8 mouse cellular contexts compared by ENCODE assay signal in genomic region chr6:72957676-72958641, GRCm38 (mm10). TPM values are rescaled to one million over a fixed set of nuclear protein-coding genes. Genes with fewer than 3 reads are reported as not detected.
DNase-seq lines count a peak whose midpoint lies in the region; ATAC-seq and TF ChIP-seq lines count a peak whose summit lies in the region.

No protein-coding gene starts in this region.

- no peak for TF ChIP-seq CTCF in CH12.LX (conservative IDR thresholded peaks at IDR 0.05 in 1 of 2, IDR thresholded peaks at IDR 0.05 in 1 of 2; ENCODE audit: low read depth in 2 of 2, low read length in 2 of 2)
- no peak for TF ChIP-seq CTCF in heart, postnatal 0 days (IDR thresholded peaks at IDR 0.05; ENCODE audit: low read depth)
- no peak for TF ChIP-seq CTCF in testis, adult 2 months (IDR thresholded peaks at IDR 0.05; ENCODE audit: control insufficient read depth, insufficient read depth, insufficient replicate concordance, low read depth, low read length)

- peaks cover 26 to 58% of the 10 kb centered on the region in 2 experiments for H3K4me1 ChIP-seq in CH12.LX (ENCODE audit: control insufficient read depth in 1 of 2, insufficient read depth in 2 of 2)
- H3K4me1 ChIP-seq in forebrain, embryonic 12.5 days = peaks cover 23% of the 10 kb centered on the region
- no peaks in the 10 kb centered on the region for H3K4me1 ChIP-seq in heart, postnatal 0 days (ENCODE audit: control insufficient read depth, insufficient read depth)
- H3K4me1 ChIP-seq in liver, embryonic 16.5 days (ENCODE audit: control insufficient read depth, low read depth, low read length) = peaks cover 13% of the 10 kb centered on the region
- H3K4me1 ChIP-seq in neural tube, embryonic 12.5 days = peaks cover 29% of the 10 kb centered on the region
- H3K4me1 ChIP-seq in testis, adult 2 months (ENCODE audit: control insufficient read depth, insufficient read depth, low read length) = peaks cover 15% of the 10 kb centered on the region

- WGBS in forebrain, embryonic 12.5 days = under 1% methylated on average over 75 of the region's 75 CpGs
- WGBS in heart, postnatal 0 days = 2% methylated on average over 70 of the region's 75 CpGs
- under 1% methylated on average over 68 of the region's 75 CpGs for WGBS in liver, embryonic 16.5 days (ENCODE audit: insufficient replicate concordance)
- WGBS in neural tube, embryonic 12.5 days = under 1% methylated on average over 75 of the region's 75 CpGs

- H3K36me3 ChIP-seq in CH12.LX (replicated peaks in 1 of 2; ENCODE audit: control insufficient read depth in 1 of 2, insufficient read depth in 1 of 2, low read length in 1 of 2) = no peaks in the 10 kb centered on the region
- H3K36me3 ChIP-seq in forebrain, embryonic 12.5 days (replicated peaks) = no peaks in the 10 kb centered on the region
- no peaks in the 10 kb centered on the region for H3K36me3 ChIP-seq in heart, postnatal 0 days (replicated peaks; ENCODE audit: control insufficient read depth, insufficient read depth, low read length)
- H3K36me3 ChIP-seq in liver, embryonic 16.5 days (ENCODE audit: control insufficient read depth, insufficient read depth) = no peaks in the 10 kb centered on the region
- H3K36me3 ChIP-seq in neural tube, embryonic 12.5 days = no peaks in the 10 kb centered on the region
- no peaks in the 10 kb centered on the region for H3K36me3 ChIP-seq in testis, adult 2 months (ENCODE audit: control insufficient read depth, insufficient read depth, low read length)

- ATAC-seq in forebrain, embryonic 12.5 days (ENCODE audit: low FRiP score) = peak; percentile 91
- ATAC-seq in heart, postnatal 0 days (ENCODE audit: insufficient read depth, low read depth) = peak; percentile 90
- ATAC-seq in liver, embryonic 16.5 days (ENCODE audit: low read depth) = peak; percentile 72
- ATAC-seq in neural tube, embryonic 12.5 days (ENCODE audit: low FRiP score, low read depth) = peak; percentile 84

- H3K9ac ChIP-seq in CH12.LX (ENCODE audit: insufficient read depth, low read depth) = peak overlapping the region; percentile 85
- peak overlapping the region; percentile 97 for H3K9ac ChIP-seq in forebrain, embryonic 12.5 days
- H3K9ac ChIP-seq in heart, postnatal 0 days (replicated peaks; ENCODE audit: low read depth, low read length) = peak overlapping the region; percentile 74
- H3K9ac ChIP-seq in liver, embryonic 16.5 days (ENCODE audit: low read depth, low read length) = peak overlapping the region; percentile 67
- H3K9ac ChIP-seq in neural tube, embryonic 12.5 days = peak overlapping the region; percentile 99

- peak; percentile 51 for DNase-seq in CH12.LX (ENCODE audit: extremely low read depth)
- peak; percentile 47 for DNase-seq in c-Kit-positive CD71-positive TER-119-negative erythroid progenitor cells, embryonic 14.5 days (ENCODE audit: low read depth)
- peak; percentile 63 for DNase-seq in heart, postnatal 0 days (ENCODE audit: low spot score)
- DNase-seq in kidney, postnatal 4 days = peak; percentile 91 to 94

- H3K9me3 ChIP-seq in CH12.LX (replicated peaks; ENCODE audit: low read length) = no peaks in the 10 kb centered on the region
- no peaks in the 10 kb centered on the region for H3K9me3 ChIP-seq in forebrain, embryonic 12.5 days
- H3K9me3 ChIP-seq in heart, postnatal 0 days (replicated peaks; ENCODE audit: control insufficient read depth, low read length) = no peaks in the 10 kb centered on the region
- no peaks in the 10 kb centered on the region for H3K9me3 ChIP-seq in liver, embryonic 16.5 days (replicated peaks; ENCODE audit: control insufficient read depth, low read length)
- H3K9me3 ChIP-seq in neural tube, embryonic 12.5 days = no peaks in the 10 kb centered on the region

- in situ Hi-C loops in CH12.LX (cut with MboI; ENCODE audit: low pct_ligation_motif_present, low pct_unique_long_range_greater_than_20kb, low sequenced_read_pairs) = loop anchor here (5.0 kb wide), 1 partner anchor 34 kb away; no protein-coding TSS in a partner anchor

- peak overlapping the region; percentile 91 for H3K4me2 ChIP-seq in CH12.LX (ENCODE audit: insufficient read depth, low read depth, poor library complexity, severe bottlenecking)
- H3K4me2 ChIP-seq in forebrain, embryonic 12.5 days = peak overlapping the region; percentile 63
- peak overlapping the region; percentile 86 for H3K4me2 ChIP-seq in heart, postnatal 0 days (ENCODE audit: low read depth, low read length)
- H3K4me2 ChIP-seq in liver, embryonic 16.5 days (ENCODE audit: low read depth, low read length) = peak overlapping the region; percentile 83
- peak overlapping the region; percentile 72 for H3K4me2 ChIP-seq in neural tube, embryonic 12.5 days (replicated peaks)

- no peak overlapping the region for H3K27ac ChIP-seq in CH12.LX (ENCODE audit: insufficient read depth, low read depth)
- H3K27ac ChIP-seq in forebrain, embryonic 12.5 days = peak overlapping the region; percentile 90
- H3K27ac ChIP-seq in heart, postnatal 0 days (ENCODE audit: low read depth) = peak overlapping the region; percentile 88
- peak overlapping the region; percentile 14; the same call in 1 of the 2 replicates for H3K27ac ChIP-seq in liver, embryonic 16.5 days (ENCODE audit: low read length)
- H3K27ac ChIP-seq in neural tube, embryonic 12.5 days = peak overlapping the region; percentile 86; the same call in 1 of the 2 replicates
- peak overlapping the region; percentile 97 for H3K27ac ChIP-seq in testis, adult 2 months (ENCODE audit: control insufficient read depth, insufficient read depth, low read depth, low read length)

- H3K27me3 ChIP-seq in CH12.LX (replicated peaks) = no peaks in the 10 kb centered on the region
- H3K27me3 ChIP-seq in forebrain, embryonic 12.5 days = no peaks in the 10 kb centered on the region
- no peaks in the 10 kb centered on the region for H3K27me3 ChIP-seq in heart, postnatal 0 days (ENCODE audit: control insufficient read depth, insufficient read depth, low read length)
- peaks cover 9% of the 10 kb centered on the region for H3K27me3 ChIP-seq in liver, embryonic 16.5 days (ENCODE audit: control insufficient read depth, insufficient read depth, low read depth, low read length)
- no peaks in the 10 kb centered on the region for H3K27me3 ChIP-seq in neural tube, embryonic 12.5 days (replicated peaks)
- H3K27me3 ChIP-seq in testis, adult 2 months (ENCODE audit: control insufficient read depth, insufficient read depth, low read length) = no peaks in the 10 kb centered on the region

- TF ChIP-seq RAD21 in CH12.LX (IDR thresholded peaks at IDR 0.05; ENCODE audit: low read depth, low read length) = no peak

- TF ChIP-seq EP300 in CH12.LX (IDR thresholded peaks at IDR 0.05; ENCODE audit: low read length) = no peak
- TF ChIP-seq EP300 in heart, postnatal 0 days (IDR thresholded peaks at IDR 0.05; ENCODE audit: low read depth) = 0 out of 2 replicates have a peak, but pooled peaks have one; percentile 46

- peak overlapping the region; percentile 79 to 88 (median 87) for H3K4me3 ChIP-seq in CH12.LX (replicated peaks in 1 of 3; ENCODE audit: low read depth in 2 of 3, low read length in 2 of 3, poor library complexity in 1 of 3)
- peak overlapping the region; percentile 94 for H3K4me3 ChIP-seq in forebrain, embryonic 12.5 days (replicated peaks)
- H3K4me3 ChIP-seq in heart, postnatal 0 days (ENCODE audit: low read depth, low read length) = peak overlapping the region; percentile 83
- peak overlapping the region; percentile 70 for H3K4me3 ChIP-seq in liver, embryonic 16.5 days (ENCODE audit: low read depth, low read length)
- peak overlapping the region; percentile 96 for H3K4me3 ChIP-seq in neural tube, embryonic 12.5 days
- peak overlapping the region; percentile 94 for H3K4me3 ChIP-seq in testis, adult 2 months (ENCODE audit: control insufficient read depth, low read depth, low read length)

- dilution Hi-C loops in CH12.LX (cut with MboI; ENCODE audit: extremely low pct_ligation_motif_present, extremely low pct_unique_long_range_greater_than_20kb, low sequenced_read_pairs) = no loop called here

- H3K79me2 ChIP-seq in CH12.LX (replicated peaks; ENCODE audit: control insufficient read depth, extremely low read depth, insufficient read depth, poor library complexity, severe bottlenecking) = peaks cover 14% of the 10 kb centered on the region

- peak; percentile 98 for TF ChIP-seq POLR2A in CH12.LX (IDR thresholded peaks at IDR 0.05; ENCODE audit: low read depth, low read length)
- peak; percentile 80 for TF ChIP-seq POLR2A in testis, adult 2 months (IDR thresholded peaks at IDR 0.05; ENCODE audit: control insufficient read depth, low read depth, low read length)

TF ChIP-seq in CH12.LX, 34 proteins besides CTCF, POLR2A, EP300 and RAD21 (continues in another document):
- no peak for TF ChIP-seq SMC3 (IDR thresholded peaks at IDR 0.05; ENCODE audit: low read depth, low read length)
- TF ChIP-seq MYC (IDR thresholded peaks at IDR 0.05; ENCODE audit: low read depth, low read length) = no peak
- no peak for TF ChIP-seq IRF4 (IDR thresholded peaks at IDR 0.05; ENCODE audit: low read depth, low read length)
- TF ChIP-seq E2F4 (IDR thresholded peaks at IDR 0.05; ENCODE audit: insufficient replicate concordance, low read depth, low read length) = no peak
- no peak for TF ChIP-seq MAX (IDR thresholded peaks at IDR 0.05; ENCODE audit: low read length)
- no peak for TF ChIP-seq CHD2 (IDR thresholded peaks at IDR 0.05; ENCODE audit: low read length)

RNA-seq across cellular contexts. Expression of gene Tmsb10, which starts 0.6 kb away (rescaled TPM):
- total RNA-seq in CH12.LX (2012; rRNA removed) (223 and 253 TPM in 2 replicates), CH12.LX (2014; rRNA removed) (277 and 379 TPM in 2 replicates)
- 479 and 722 TPM in 2 replicates for polyA plus RNA-seq in CH12.LX (2012; ENCODE audit: insufficient read length, low read depth)
- polyA plus RNA-seq in forebrain, embryonic 12.5 days (2016; fragmentation: Nextera tagmentation; extraction: Ambion mirVana) = 4,450 and 4,576 TPM in 2 replicates
- 43.7 and 63.7 TPM in 2 replicates for total RNA-seq in heart, postnatal 0 days (2014; rRNA removed; ENCODE audit: low replicate concordance)
- polyA plus RNA-seq in heart, postnatal 0 days (2015; fragmentation: Nextera tagmentation; extraction: Ambion mirVana) = 1,264 and 1,367 TPM in 2 replicates
- polyA plus RNA-seq in liver, embryonic 16.5 days (2015; fragmentation: Nextera tagmentation; extraction: Ambion mirVana) = 255 and 258 TPM in 2 replicates
- polyA plus RNA-seq in neural tube, embryonic 12.5 days (2016; fragmentation: Nextera tagmentation; extraction: Ambion mirVana) = 5,399 and 5,845 TPM in 2 replicates
- 1,023 and 1,270 TPM in 2 replicates for polyA plus RNA-seq in testis, adult 2 months (2012; rRNA removed)

RNA-seq across cellular contexts. Expression of gene Kcmf1, which starts 58.2 kb away (rescaled TPM):
- total RNA-seq in CH12.LX (2012; rRNA removed) (82.5 and 108 TPM in 2 replicates), CH12.LX (2014; rRNA removed) (97.6 and 98.0 TPM in 2 replicates)
- 161 and 207 TPM in 2 replicates for polyA plus RNA-seq in CH12.LX (2012; ENCODE audit: insufficient read length, low read depth)
- polyA plus RNA-seq in forebrain, embryonic 12.5 days (2016; fragmentation: Nextera tagmentation; extraction: Ambion mirVana) = 29.5 and 39.0 TPM in 2 replicates
- total RNA-seq in heart, postnatal 0 days (2014; rRNA removed; ENCODE audit: low replicate concordance) = 88.7 and 93.7 TPM in 2 replicates
- polyA plus RNA-seq in heart, postnatal 0 days (2015; fragmentation: Nextera tagmentation; extraction: Ambion mirVana) = 43.7 and 52.1 TPM in 2 replicates
- polyA plus RNA-seq in liver, embryonic 16.5 days (2015; fragmentation: Nextera tagmentation; extraction: Ambion mirVana) = 15.0 and 15.4 TPM in 2 replicates
- 45.9 and 46.7 TPM in 2 replicates for polyA plus RNA-seq in neural tube, embryonic 12.5 days (2016; fragmentation: Nextera tagmentation; extraction: Ambion mirVana)
- polyA plus RNA-seq in testis, adult 2 months (2012; rRNA removed) = 517 and 550 TPM in 2 replicates
